Mouse (Mus musculus) midbrain, embryonic 11.5 days (tissue): ENCODE data around the gene Gmfg. TPM values are rescaled to one million over a fixed set of nuclear protein-coding genes. Genes with fewer than 3 reads are reported as not detected.

Experiments used
- ATAC-seq: fragments of 200-750 bp; cut with Nextera tagmentation; 2 replicates; pipeline ENCODE4 v1.8.0; 2017; ENCODE audit warnings: moderate TSS enrichment, moderate library complexity; ENCODE audit not compliant: low FRiP score
- DNase-seq: peaks from one replicate; pipeline ENCODE4 v3.0.0; 2015; ENCODE audit warnings: low spot score; ENCODE audit errors: missing footprints
- H3K27ac ChIP-seq: fragments of 300-500 bp; sonication (generic); 2 replicates; pipeline ENCODE4 v1.5.1; 2014; ENCODE audit warnings: low read depth, low read length
- H3K27me3 ChIP-seq: fragments of 300-500 bp; sonication (generic); 2 replicates; pipeline ENCODE4 v1.6.1; 2014; ENCODE audit warnings: mild to moderate bottlenecking, low read length, moderate library complexity, mixed read lengths; ENCODE audit not compliant: control insufficient read depth, insufficient read depth
- H3K36me3 ChIP-seq: fragments of 300-500 bp; sonication (generic); 2 replicates; pipeline ENCODE4 v1.6.1; 2014; ENCODE audit warnings: mild to moderate bottlenecking, low read length, moderate library complexity, mixed read lengths; ENCODE audit not compliant: control insufficient read depth, insufficient read depth
- H3K4me1 ChIP-seq: fragments of 300-500 bp; sonication (generic); 2 replicates; pipeline ENCODE4 v1.6.1; 2014; ENCODE audit warnings: low read length; ENCODE audit not compliant: control insufficient read depth, insufficient read depth
- H3K4me2 ChIP-seq: fragments of 300-500 bp; sonication (generic); 2 replicates; pipeline ENCODE4 v1.6.1; 2014; ENCODE audit warnings: mild to moderate bottlenecking, moderate library complexity
- H3K4me3 ChIP-seq: fragments of 300-500 bp; sonication (generic); 2 replicates; pipeline ENCODE4 v1.5.1; 2014; ENCODE audit warnings: low read depth, low read length
- H3K9ac ChIP-seq: fragments of 300-500 bp; sonication (generic); 2 replicates; pipeline ENCODE4 v1.6.1; 2014; ENCODE audit warnings: low read length
- H3K9me3 ChIP-seq: fragments of 300-500 bp; sonication (generic); 2 replicates; pipeline ENCODE4 v1.6.1; 2016; ENCODE audit warnings: low read length; ENCODE audit not compliant: control insufficient read depth
- WGBS: fragments of 180-500 bp; shearing (Covaris S2); extraction: QIAGEN DNeasy Blood & Tissue Kit; methylation state at CpG from one replicate; pipeline ENCODE4 v1.1.7; 2014; 5-methylcytosine and 5-hydroxymethylcytosine counted together
- polyA plus RNA-seq: library from polyadenylated mRNA; unstranded; fragments of >200 nt; fragmentation: Nextera tagmentation; extraction: Ambion mirVana; gene quantifications from 2 replicates; pipeline ENCODE4 v1.2.1, GENCODE M21; 2014

The Gmfg gene
- polyA plus RNA-seq, 1 experiment from 2014 or later, result 7.5 TPM

DNA sequence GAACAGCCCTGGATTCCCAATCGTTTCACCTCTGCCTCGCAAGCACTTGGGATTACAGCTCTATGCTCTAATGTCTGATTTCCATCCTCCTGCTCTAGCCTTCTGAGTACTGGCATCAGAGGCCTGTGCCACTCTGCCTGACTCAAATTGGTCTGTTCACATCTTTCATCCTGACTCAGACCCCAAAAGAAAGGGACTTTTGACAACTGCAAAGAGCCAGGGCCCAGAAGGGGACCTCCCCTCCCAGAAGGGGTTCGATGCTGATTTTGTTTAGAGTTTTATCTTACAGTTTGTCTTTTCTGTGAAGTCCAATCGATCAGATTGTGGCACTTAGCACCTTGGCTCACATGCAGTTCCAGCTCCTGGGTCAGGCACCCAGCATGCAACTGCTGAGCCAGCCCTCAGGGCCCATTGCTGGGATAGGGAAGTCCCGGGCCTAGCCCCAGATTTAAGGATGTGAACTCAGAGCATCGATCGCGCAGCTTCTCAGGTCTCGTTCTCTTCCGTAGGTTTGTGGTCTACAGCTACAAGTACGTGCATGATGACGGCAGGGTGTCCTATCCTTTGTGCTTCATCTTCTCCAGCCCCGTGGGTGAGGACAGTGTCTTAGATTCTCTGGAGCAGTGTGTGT is 7.2 kb downstream of the Gmfg start:
- Histone ChIP-seq H3K4me1 (peaks cover 5% of the 10 kb centered on the region; the same call in 1 of the 2 replicates), H3K9me3 (no peaks in the 10 kb centered on the region), H3K27me3 (peaks cover 4% of the 10 kb centered on the region; the same call in 1 of the 2 replicates), H3K9ac (no peak overlapping the region), H3K4me3 (no peak overlapping the region), H3K27ac (no peak overlapping the region), H3K36me3 (no peaks in the 10 kb centered on the region), H3K4me2 (no peak overlapping the region)
- DNase-seq (no peak), ATAC-seq (no peak)
- WGBS, result 89% methylated on average over 13 of the region's 13 CpGs

DNA sequence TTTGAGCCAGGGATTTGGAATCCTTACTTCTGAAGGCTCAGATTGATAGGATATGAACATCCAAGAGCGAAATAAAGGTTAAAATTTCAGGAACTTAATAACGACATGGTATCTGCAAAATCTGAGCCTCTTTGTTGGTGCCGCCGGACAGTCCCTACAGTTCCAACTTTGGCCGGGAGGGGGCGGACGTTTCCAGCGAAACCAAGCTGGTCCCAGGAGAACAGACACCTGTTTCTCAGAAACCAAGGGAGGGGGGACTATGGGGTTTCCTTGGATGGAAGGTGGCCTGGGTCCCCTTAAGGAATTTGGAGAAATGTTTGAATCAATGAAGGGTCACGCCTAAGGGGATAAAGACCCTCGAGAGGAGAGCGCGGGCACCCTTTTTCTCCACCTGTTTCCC is 9.2 kb downstream of the Gmfg start:
- H3K9ac ChIP-seq, result no peak overlapping the region
- H3K36me3 ChIP-seq, result no peaks in the 10 kb centered on the region
- H3K9me3 ChIP-seq, result no peaks in the 10 kb centered on the region
- no peak overlapping the region for H3K4me3 ChIP-seq
- ATAC-seq (0 out of 2 replicates have a peak, but pooled peaks have one; percentile 24), DNase-seq (peak; percentile 98)
- peaks cover 4% of the 10 kb centered on the region; the same call in 1 of the 2 replicates for H3K27me3 ChIP-seq
- no peak overlapping the region for H3K27ac ChIP-seq
- H3K4me2 ChIP-seq, result no peak overlapping the region
- peaks cover 5% of the 10 kb centered on the region; the same call in 1 of the 2 replicates for H3K4me1 ChIP-seq
- WGBS, result 7% methylated on average over 12 of the region's 12 CpGs

DNA sequence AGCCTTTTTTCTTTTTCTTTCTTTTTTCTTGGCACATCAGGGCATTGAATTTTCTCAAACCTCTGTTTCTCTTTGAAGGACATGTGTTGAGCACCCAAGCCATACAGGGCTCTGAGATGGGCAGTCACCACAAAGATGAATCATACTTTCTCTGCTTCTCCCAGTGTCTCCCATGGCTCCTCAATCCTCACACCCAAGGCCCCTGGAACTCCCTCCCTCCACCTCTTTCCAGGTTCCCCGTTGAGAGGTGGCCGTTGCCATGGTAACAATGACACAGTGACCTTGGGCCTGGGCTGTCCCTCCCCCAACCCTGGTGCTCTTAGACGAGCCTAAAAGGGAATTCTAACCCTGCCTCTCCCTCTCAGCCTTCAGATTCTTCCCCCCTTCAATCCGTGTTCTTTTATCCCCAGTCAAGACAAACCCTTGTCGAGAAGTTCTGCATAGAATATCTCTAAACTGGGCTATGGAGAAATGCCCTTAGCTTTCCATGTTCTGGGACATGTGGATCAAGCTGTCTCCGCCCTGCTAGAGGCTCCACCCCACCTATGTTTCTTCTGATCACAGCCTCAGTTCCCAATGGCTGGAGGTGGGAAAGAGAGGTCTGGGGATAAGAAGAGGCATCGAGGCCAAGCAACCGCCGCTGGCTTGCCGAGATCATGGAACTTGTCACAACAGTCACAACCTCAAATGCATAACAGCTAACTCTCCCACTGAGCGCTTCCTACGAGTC is 10.0 kb downstream of the Gmfg start:
- peak overlapping the region; percentile 25; the same call in 1 of the 2 replicates for H3K9ac ChIP-seq
- H3K4me1 ChIP-seq, result peaks cover 5% of the 10 kb centered on the region; the same call in 1 of the 2 replicates
- no peak overlapping the region for H3K4me2 ChIP-seq
- WGBS, result 16% methylated on average over 12 of the region's 12 CpGs
- H3K27me3 ChIP-seq, result peaks cover 4% of the 10 kb centered on the region; the same call in 1 of the 2 replicates
- no peak overlapping the region for H3K4me3 ChIP-seq
- DNase-seq (peak; percentile 85), ATAC-seq (0 out of 2 replicates have a peak, but pooled peaks have one; percentile 17)
- H3K9me3 ChIP-seq, result no peaks in the 10 kb centered on the region
- H3K27ac ChIP-seq, result no peak overlapping the region
- H3K36me3 ChIP-seq, result no peaks in the 10 kb centered on the region

DNA sequence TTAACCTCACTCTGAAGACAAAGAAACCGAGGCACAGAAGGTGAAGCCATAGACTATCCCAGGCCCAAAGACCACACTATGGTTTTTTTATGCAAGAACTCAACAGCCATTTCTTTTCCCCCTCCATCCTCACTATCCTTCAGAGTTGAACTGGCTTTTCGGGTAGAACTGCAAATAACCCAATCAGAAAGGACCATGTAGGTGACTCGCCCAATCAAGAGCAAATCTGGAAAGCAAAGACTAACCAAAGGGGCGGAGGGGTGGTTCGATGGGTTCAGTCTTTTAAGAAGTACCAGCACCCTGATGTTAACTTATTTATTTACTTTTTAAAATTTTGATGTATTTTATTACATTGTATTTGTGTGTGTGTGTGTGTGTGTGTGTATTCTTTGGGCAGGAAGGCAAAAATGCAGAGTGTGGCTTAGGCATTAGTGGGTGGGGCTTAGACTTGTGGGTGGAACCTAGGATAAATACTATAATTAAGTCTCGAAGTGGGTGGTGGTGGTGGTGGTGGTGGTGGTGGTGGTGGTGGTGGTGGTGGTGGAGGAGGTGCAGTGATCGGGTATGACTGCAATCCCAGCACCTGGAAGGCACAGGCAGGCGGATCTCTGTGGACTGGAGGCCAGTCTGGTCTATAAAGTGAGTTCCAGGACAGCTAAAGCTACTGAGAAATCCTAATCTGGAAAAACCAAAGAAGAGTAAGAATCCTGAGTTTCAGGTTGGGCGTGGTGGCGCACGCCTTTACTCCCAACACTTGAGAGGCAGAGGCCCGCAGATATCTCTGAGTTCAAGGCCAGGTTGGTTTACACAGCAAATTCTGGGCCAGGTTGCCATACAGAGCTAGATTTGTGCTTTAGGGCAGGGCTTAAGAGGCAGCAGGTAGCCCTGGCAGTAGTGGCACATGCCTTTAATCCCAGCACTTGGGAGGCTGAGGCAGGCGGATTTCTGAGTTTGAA is 10.9 kb downstream of the Gmfg start:
- H3K4me3 ChIP-seq, result no peak overlapping the region
- no peaks in the 10 kb centered on the region for H3K36me3 ChIP-seq

DNA sequence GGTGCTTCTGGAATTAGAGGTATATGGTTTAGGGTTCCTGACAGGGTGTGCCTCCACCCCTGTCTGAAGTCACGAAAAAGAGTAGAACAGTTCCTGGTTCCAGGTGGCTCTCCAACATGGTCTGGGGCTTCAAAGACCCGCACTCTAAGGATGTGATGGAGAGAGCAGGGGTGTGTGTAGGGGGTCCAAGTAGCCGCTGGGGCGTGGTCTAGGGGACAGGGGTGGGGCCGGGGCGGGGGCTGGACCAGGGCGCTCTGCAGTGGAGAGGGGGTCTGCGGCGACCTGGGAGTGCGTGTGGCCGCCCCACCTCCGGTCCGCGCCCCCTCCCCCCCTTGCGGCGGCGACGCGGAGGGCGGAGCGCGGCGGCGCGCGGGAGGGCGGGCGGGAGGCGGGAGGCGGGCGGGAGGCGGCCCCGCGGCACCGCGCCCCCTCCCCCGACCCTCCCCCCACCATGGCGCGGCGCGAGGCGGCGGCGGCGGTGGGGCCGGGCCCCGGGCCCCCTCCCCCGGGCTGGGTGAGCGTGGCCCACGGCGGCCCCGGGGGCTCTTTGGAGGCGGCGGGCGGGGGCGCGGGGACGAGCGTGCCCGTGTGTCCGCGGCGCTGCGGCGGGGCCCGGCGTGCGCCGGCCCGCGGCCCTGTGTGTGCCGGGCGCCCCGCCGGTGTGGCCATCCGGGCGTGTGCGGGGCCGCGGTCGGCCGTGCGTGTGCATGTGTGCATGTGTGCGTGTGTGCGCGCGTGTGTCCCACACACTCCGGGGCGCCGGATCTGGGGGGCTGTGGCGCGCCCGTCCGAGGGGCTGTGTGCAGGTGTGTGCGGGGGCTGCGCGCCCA is 14.5 kb downstream of the Gmfg start, which contains the start of gene Lrfn1:
TSS of gene Lrfn1 (plus strand) at position 450 of the 830 bp plus-strand sequence.
- Histone ChIP-seq H3K9ac (peak within 1 kb of the TSS; percentile 92), H3K4me1 (peaks cover 13% of the 10 kb centered on the region), H3K27ac (peak within 1 kb of the TSS; percentile 40; the same call in 1 of the 2 replicates), H3K4me2 (peak within 1 kb of the TSS; percentile 92), H3K27me3 (no peaks in the 10 kb centered on the region), H3K4me3 (peak within 1 kb of the TSS; percentile 90), H3K9me3 (no peaks in the 10 kb centered on the region), H3K36me3 (no peaks in the 10 kb centered on the region)
- peak; percentile 84 for ATAC-seq
- DNase-seq, result peak; percentile 87
- WGBS, result 2% methylated on average over 46 of the region's 97 CpGs

More for the DNA sequence above, 10.9 kb downstream of the Gmfg start:
- DNase-seq, result peak; percentile 64
- Histone ChIP-seq H3K9ac (peak overlapping the region; percentile 25; the same call in 1 of the 2 replicates), H3K27ac (no peak overlapping the region), H3K27me3 (peaks cover 4% of the 10 kb centered on the region; the same call in 1 of the 2 replicates), H3K4me2 (no peak overlapping the region), H3K9me3 (no peaks in the 10 kb centered on the region), H3K4me1 (peaks cover 13% of the 10 kb centered on the region)
- no peak for ATAC-seq
- 65% methylated on average over 13 of the region's 13 CpGs for WGBS

DNA sequence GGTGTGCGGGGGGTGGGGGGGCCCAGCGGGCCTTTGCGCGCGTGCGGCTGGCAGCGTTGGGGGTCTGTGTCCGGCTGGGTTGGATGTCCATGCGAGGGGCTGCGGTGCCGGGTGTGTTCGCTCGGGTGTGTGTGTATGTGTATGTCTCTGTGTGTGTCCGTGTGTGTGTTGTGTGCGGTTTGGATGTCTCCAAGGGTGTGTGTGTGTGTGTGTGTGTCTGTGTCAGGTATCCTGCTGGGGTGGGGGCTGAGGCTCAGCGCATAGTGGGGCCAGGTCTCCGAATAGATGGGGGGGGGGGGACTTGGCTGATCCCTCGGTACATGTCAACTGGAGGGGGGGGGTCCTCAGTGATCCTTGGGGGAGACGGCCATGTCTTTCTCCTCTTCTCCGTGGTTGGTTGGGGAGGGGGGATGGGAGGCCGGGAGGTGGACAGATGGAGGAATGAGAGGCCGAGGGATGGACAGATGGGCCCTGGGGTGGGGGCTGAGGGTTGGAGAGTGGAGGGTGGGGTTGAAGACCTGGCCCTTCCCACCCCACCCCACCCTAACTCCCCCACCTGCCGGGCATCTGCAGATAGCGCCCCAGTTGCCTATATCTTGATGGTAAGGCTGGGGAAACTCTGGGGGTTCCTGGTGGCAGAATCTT is 15.2 kb downstream of the Gmfg start:
- H3K36me3 ChIP-seq, result no peaks in the 10 kb centered on the region
- H3K4me2 ChIP-seq, result peak overlapping the region; percentile 92
- H3K4me1 ChIP-seq, result peaks cover 9% of the 10 kb centered on the region
- H3K27ac ChIP-seq, result peak overlapping the region; percentile 40; the same call in 1 of the 2 replicates
- H3K27me3 ChIP-seq, result no peaks in the 10 kb centered on the region
- peak overlapping the region; percentile 90 for H3K4me3 ChIP-seq
- peak overlapping the region; percentile 92 for H3K9ac ChIP-seq
- ATAC-seq, result peak; percentile 62
- 2% methylated on average over 20 of the region's 24 CpGs for WGBS
- H3K9me3 ChIP-seq, result no peaks in the 10 kb centered on the region
- DNase-seq, result no peak

DNA sequence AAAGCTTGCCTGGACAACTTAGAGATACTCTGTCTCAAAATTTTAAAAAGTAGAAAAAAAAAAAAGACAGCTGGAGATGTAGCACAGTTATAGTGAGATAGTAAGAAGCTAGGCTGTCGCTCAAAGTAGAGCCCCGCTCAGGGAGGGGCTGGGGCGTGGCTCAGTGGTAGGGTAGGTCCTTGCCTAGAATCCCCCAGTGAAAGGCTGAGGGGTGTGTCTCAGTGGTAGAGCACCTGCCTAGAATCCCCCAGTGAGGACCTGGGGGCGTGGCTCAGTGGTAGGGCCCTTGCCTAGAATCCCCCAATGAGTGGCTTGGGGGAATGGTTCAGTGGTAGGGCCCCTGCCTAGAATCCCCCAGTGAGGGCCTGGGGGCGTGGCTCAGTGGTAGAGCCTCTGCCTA is 23.1 kb downstream of the Gmfg start:
- H3K36me3 ChIP-seq, result peaks cover 24% of the 10 kb centered on the region

More for the DNA sequence above, 23.1 kb downstream of the Gmfg start:
- ATAC-seq, result no peak
- Histone ChIP-seq H3K27ac (no peak overlapping the region), H3K4me2 (no peak overlapping the region), H3K4me3 (no peak overlapping the region), H3K4me1 (no peaks in the 10 kb centered on the region), H3K9ac (no peak overlapping the region), H3K9me3 (no peaks in the 10 kb centered on the region), H3K27me3 (no peaks in the 10 kb centered on the region)
- WGBS, result 92% methylated on average over 4 of the region's 5 CpGs
- no peak for DNase-seq
